Comparison of ENCODE assay signal across 15 mouse cellular contexts in genomic region chr4:111420031-111420430, GRCm38 (mm10). TPM values are rescaled to one million over a fixed set of nuclear protein-coding genes. Genes with fewer than 3 reads are reported as not detected.
DNase-seq lines count a peak whose midpoint lies in the region; ATAC-seq and TF ChIP-seq lines count a peak whose summit lies in the region.
"Had no signal": no experiment of that assay in that cellular context is flagged by ENCODE, and none has a peak within 500 bp of the region (broad histone marks: within the 10 kb centered on the region; RNA-seq: fewer than 3 reads in every experiment).

No protein-coding gene starts in this region.

- H3K4me1 ChIP-seq in lung, postnatal 0 days (ENCODE audit: insufficient read depth, low read depth, low read length), result no peaks in the 10 kb centered on the region; the same call in 1 of the 2 replicates
- H3K4me1 ChIP-seq: liver, embryonic 12.5 days had no signal

- H3K9me3 ChIP-seq in lung, postnatal 0 days (ENCODE audit: low read length), result no peaks in the 10 kb centered on the region
- H3K9me3 ChIP-seq: hindbrain, embryonic 12.5 days; intestine, embryonic 15.5 days; liver, embryonic 12.5 days had no signal

- ATAC-seq in lung, postnatal 0 days, result no peak
- ATAC-seq: liver, embryonic 12.5 days had no signal

- TF ChIP-seq CTCF in lung, postnatal 0 days (IDR thresholded peaks at IDR 0.05), result no peak
- no peak for TF ChIP-seq CTCF in layer of hippocampus, adult 2 months (conservative IDR thresholded peaks at IDR 0.05)

- intact Hi-C loops in gastrocnemius, postnatal 14 days (cut with DNase I; ENCODE audit: low total_unique reads), result no loop called here

- no peak overlapping the region for H3K9ac ChIP-seq in lung, postnatal 0 days (replicated peaks; ENCODE audit: low read depth)
- H3K9ac ChIP-seq: hindbrain, embryonic 12.5 days; intestine, embryonic 15.5 days; liver, embryonic 12.5 days had no signal

- no peaks in the 10 kb centered on the region for H3K27me3 ChIP-seq in lung, postnatal 0 days (replicated peaks; ENCODE audit: insufficient read depth, low read length)
- H3K27me3 ChIP-seq: hindbrain, embryonic 12.5 days; intestine, embryonic 15.5 days had no signal

- no peak overlapping the region for H3K27ac ChIP-seq in lung, postnatal 0 days (ENCODE audit: low read length)
- no peak overlapping the region for H3K27ac ChIP-seq in layer of hippocampus, adult 2 months
- H3K27ac ChIP-seq: heart, adult 2 months; hindbrain, embryonic 12.5 days; intestine, embryonic 15.5 days; liver, embryonic 12.5 days; macrophage had no signal

- no peak for TF ChIP-seq EP300 in lung, postnatal 0 days (IDR thresholded peaks at IDR 0.05)

- peak; percentile 59 for DNase-seq in gastrocnemius, adult 18-20 months (ENCODE audit: low spot score)
- no peak for DNase-seq in gastrocnemius, postnatal 10 days
- peak; percentile 28 for DNase-seq in lung, postnatal 0 days (ENCODE audit: low spot score)
- no peak for DNase-seq in lung, postnatal 25 days (ENCODE audit: low spot score)
- DNase-seq in gastrocnemius, postnatal 14 days, result peak; percentile 35
- DNase-seq in skeletal muscle tissue, adult 2 months (ENCODE audit: low read depth, low spot score), result peak; percentile 68
- DNase-seq in layer of hippocampus, adult 2 months (ENCODE audit: low spot score in 2 of 2), result no peak
- DNase-seq in embryo, embryonic 11 days, result no peak
- DNase-seq: B cell, adult 2 months; cerebellum, adult 18-20 months had no signal

- H3K4me3 ChIP-seq in lung, postnatal 0 days (ENCODE audit: low read depth, low read length), result no peak overlapping the region
- H3K4me3 ChIP-seq in layer of hippocampus, adult 2 months, result no peak overlapping the region
- H3K4me3 ChIP-seq: heart, adult 2 months; hindbrain, embryonic 12.5 days; intestine, embryonic 15.5 days; liver, embryonic 12.5 days had no signal

- no peak overlapping the region for H3K4me2 ChIP-seq in lung, postnatal 0 days (replicated peaks; ENCODE audit: low read depth, low read length)
- H3K4me2 ChIP-seq: hindbrain, embryonic 12.5 days; intestine, embryonic 15.5 days; liver, embryonic 12.5 days had no signal

- 61% methylated on average over 3 of the region's 3 CpGs for WGBS in lung, postnatal 0 days

- H3K36me3 ChIP-seq in lung, postnatal 0 days (ENCODE audit: insufficient read depth, low read length), result no peaks in the 10 kb centered on the region
- H3K36me3 ChIP-seq: intestine, embryonic 15.5 days; liver, embryonic 12.5 days had no signal

RNA-seq across cellular contexts. Expression of gene Bend5, which starts 5.2 kb away (rescaled TPM):
- total RNA-seq in gastrocnemius, adult 18-20 months (2021), result under 1 TPM; 0.16 to 0.85 TPM
- 1 to 10 TPM; 3.2 to 3.8 TPM for total RNA-seq in gastrocnemius, postnatal 10 days (2021)
- 13.3 and 14.0 TPM in 2 replicates for polyA plus RNA-seq in lung, postnatal 0 days (2015; fragmentation: Nextera tagmentation; extraction: Ambion mirVana)
- 1 to 10 TPM in 1 of 2 experiments, under 1 TPM in 1; 0.93 to 1.8 TPM for total RNA-seq in gastrocnemius, postnatal 14 days (2021)
- 10 to 100 TPM; 13.1 to 13.5 TPM for total RNA-seq in layer of hippocampus, adult 2 months (2021)
- polyA plus RNA-seq: macrophage had no signal

Comparison
In these comparisons a context has a peak if more than half of its experiments do, and no peak if none do; other contexts are left out.
1. DNase-seq: peak in gastrocnemius, adult 18-20 months (single experiment), lung, postnatal 0 days (single experiment), gastrocnemius, postnatal 14 days (single experiment) and skeletal muscle tissue, adult 2 months (single experiment); none in gastrocnemius, postnatal 10 days (single experiment), lung, postnatal 25 days (single experiment), layer of hippocampus, adult 2 months (0 of 2) and embryo, embryonic 11 days (single experiment).